Mouse (Mus musculus) ES-E14 (cell line): ENCODE data around the gene Arl5a. TPM values are rescaled to one million over a fixed set of nuclear protein-coding genes. Genes with fewer than 3 reads are reported as not detected.

Experiments
- DNase-seq: peaks from one replicate; pipeline ENCODE4 v3.0.0-alpha.2; 2013; ENCODE audit warnings: low read depth, low spot score
- H3K27ac ChIP-seq: 2 replicates; pipeline ENCODE4 v1.5.1; 2012; ENCODE audit warnings: low read depth, mild to moderate bottlenecking, low read length, moderate library complexity, mixed read lengths; ENCODE audit not compliant: poor library complexity, insufficient read depth, severe bottlenecking
- H3K36me3 ChIP-seq: 2 replicates; pipeline ENCODE4 v1.6.1; 2012; ENCODE audit warnings: mild to moderate bottlenecking, low read length, moderate library complexity, mixed read lengths; ENCODE audit not compliant: control insufficient read depth, poor library complexity, insufficient read depth, severe bottlenecking
- H3K4me1 ChIP-seq, 2 experiments: fragments of 150-350 bp in 1 of 2; sonication (generic) in 1 of 2; 2 replicates each; pipeline ENCODE4 v1.6.1; 2012; ENCODE audit warnings: low read length in 2 of 2, mild to moderate bottlenecking in 1 of 2, mixed read lengths in 1 of 2; ENCODE audit not compliant: control insufficient read depth in 2 of 2, insufficient read depth in 2 of 2, poor library complexity in 1 of 2
- H3K4me3 ChIP-seq, 2 experiments: fragments of 150-350 bp in 1 of 2; sonication (generic) in 1 of 2; 2 replicates each; pipeline ENCODE4 v1.5.1; 2012; ENCODE audit warnings: low read length in 2 of 2, low read depth in 1 of 2, mild to moderate bottlenecking in 1 of 2, mixed read lengths in 1 of 2; ENCODE audit not compliant: insufficient read depth in 1 of 2, poor library complexity in 1 of 2, severe bottlenecking in 1 of 2
- H3K9ac ChIP-seq: 2 replicates; pipeline ENCODE4 v1.6.1; 2012; ENCODE audit warnings: low read depth, mild to moderate bottlenecking, low read length, mixed read lengths; ENCODE audit not compliant: poor library complexity, insufficient read depth, severe bottlenecking
- H3K9me3 ChIP-seq: fragments of 150-350 bp; sonication (generic); 2 replicates; pipeline ENCODE4 v1.6.1; 2012; ENCODE audit warnings: low read depth, mild to moderate bottlenecking, low read length; ENCODE audit not compliant: control insufficient read depth, insufficient read depth
- CHD2 ChIP-seq: IDR thresholded peaks from 2 replicates; pipeline ENCODE4 v1.6.1; 2014; ENCODE audit warnings: mild to moderate bottlenecking, low read depth, low read length, inconsistent platforms
- HCFC1 ChIP-seq: IDR thresholded peaks from 2 replicates; pipeline ENCODE4 v1.6.1; 2012; ENCODE audit warnings: low read length, inconsistent platforms, borderline replicate concordance; ENCODE audit not compliant: insufficient read depth
- MAFK ChIP-seq: IDR thresholded peaks from 2 replicates; pipeline ENCODE4 v1.6.1; 2014; ENCODE audit warnings: mild to moderate bottlenecking, low read depth, low read length, inconsistent platforms; ENCODE audit not compliant: insufficient read depth
- ZC3H11A ChIP-seq: IDR thresholded peaks from 2 replicates; pipeline ENCODE4 v1.6.1; 2012; ENCODE audit warnings: low read depth, mild to moderate bottlenecking, inconsistent platforms, low read length, borderline replicate concordance
- ZNF384 ChIP-seq: IDR thresholded peaks from 2 replicates; pipeline ENCODE4 v1.6.1; 2012; ENCODE audit warnings: low read depth, low read length, inconsistent platforms
- in situ Hi-C, 2 experiments: fragments of 600-800 bp; cut with MboI; formaldehyde crosslinking; loops; one replicate each; pipeline ENCODE4 v1.15.1; 2025; ENCODE audit warnings: low sequenced_read_pairs in 2 of 2, inconsistent platforms in 1 of 2; ENCODE audit not compliant: unreplicated experiment in 2 of 2
- total RNA-seq: library from RNA; depleted of rRNA; stranded (reverse); fragments of 300-350 nt; gene quantifications from 2 replicates; pipeline ENCODE4 v1.2.3, GENCODE M21; 2012; rRNA removed

Arl5a gene
- total RNA-seq, 1 experiment = 22.6 TPM

GRCm38 (mm10) chr2:52351029-52351428 is 73.7 kb downstream of the Arl5a start:
- no peak for TF ChIP-seq ZNF384
- no peak for TF ChIP-seq HCFC1
- TF ChIP-seq MAFK = no peak
- no peak for TF ChIP-seq CHD2
- no peak for TF ChIP-seq ZC3H11A
- H3K4me3 ChIP-seq = no peak overlapping the region
- H3K9ac ChIP-seq = no peak overlapping the region
- H3K36me3 ChIP-seq = no peaks in the 10 kb centered on the region
- no peak overlapping the region for H3K27ac ChIP-seq
- H3K9me3 ChIP-seq = no peaks in the 10 kb centered on the region
- H3K4me1 ChIP-seq = no peaks in the 10 kb centered on the region
- in situ Hi-C loops = no loop called here
- no peak for DNase-seq

Other genes starting within 250 kb of the Arl5a start
- gene Neb, start 46.4 kb downstream of the Arl5a start, total RNA-seq = 5.1 and 5.3 TPM in 2 replicates